21 mouse cellular contexts compared by ENCODE assay signal in the genomic region with DNA sequence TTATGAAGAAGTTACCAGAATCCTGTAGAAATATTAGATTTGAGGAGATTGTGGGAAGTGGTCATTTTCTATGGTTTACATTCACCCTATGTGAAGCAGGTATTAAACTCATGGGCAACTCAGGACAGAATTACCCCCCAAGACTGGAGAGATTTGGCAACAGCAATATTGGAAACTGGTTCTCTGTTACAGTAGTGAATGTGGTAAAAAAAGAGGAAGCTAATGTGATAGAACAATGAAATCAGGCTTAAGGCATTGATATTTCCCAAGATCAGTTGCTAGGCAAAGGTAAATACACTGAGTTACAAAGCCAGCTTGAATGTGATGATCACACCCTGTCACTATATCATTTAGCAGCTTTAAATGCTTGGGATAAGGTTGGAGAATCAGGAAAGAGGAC. TPM values are rescaled to one million over a fixed set of nuclear protein-coding genes. Genes with fewer than 3 reads are reported as not detected.
"Had no signal": no experiment of that assay in that cellular context is flagged by ENCODE, and none has a peak within 500 bp of the region (broad histone marks: within the 10 kb centered on the region; RNA-seq: fewer than 3 reads in every experiment).

No protein-coding gene starts in this region.

- DNase-seq: kidney, adult 11 months; kidney, adult 8-10 months; kidney, postnatal 10 days; kidney, postnatal 36 days; layer of hippocampus, postnatal 36 days; liver, embryonic 13.5 days; lung, postnatal 4 days; retina, postnatal 1 day; thymus, adult 18-20 months; thymus, postnatal 14 days; thymus, postnatal 4 days had no signal

- ATAC-seq: midbrain, embryonic 13.5 days; midbrain, embryonic 16.5 days had no signal

RNA-seq across cellular contexts. Expression of gene Doxl2, which starts 6.9 kb away (rescaled TPM):
- total RNA-seq: layer of hippocampus, adult 8-10 months; layer of hippocampus, postnatal 10 days; layer of hippocampus, postnatal 36 days; left cerebral cortex, adult 2 months; left cerebral cortex, postnatal 10 days; left cerebral cortex, postnatal 36 days; liver, adult 2 months; monocyte, adult 5-6 weeks; neutrophil, adult 5-6 weeks had no signal

RNA-seq across cellular contexts. Expression of gene Svs1, which starts 18.8 kb away (rescaled TPM):
- total RNA-seq: layer of hippocampus, adult 8-10 months; layer of hippocampus, postnatal 10 days; layer of hippocampus, postnatal 36 days; left cerebral cortex, adult 2 months; left cerebral cortex, postnatal 10 days; left cerebral cortex, postnatal 36 days; liver, adult 2 months; monocyte, adult 5-6 weeks; neutrophil, adult 5-6 weeks had no signal

RNA-seq across cellular contexts. Expression of gene 1600015I10Rik, which starts 38.2 kb away (rescaled TPM):
- total RNA-seq: layer of hippocampus, adult 8-10 months; layer of hippocampus, postnatal 10 days; layer of hippocampus, postnatal 36 days; left cerebral cortex, adult 2 months; left cerebral cortex, postnatal 10 days; left cerebral cortex, postnatal 36 days; liver, adult 2 months; monocyte, adult 5-6 weeks; neutrophil, adult 5-6 weeks had no signal
